Mouse (Mus musculus): ENCODE data around the gene Tcp11l2. TPM values are rescaled to one million over a fixed set of nuclear protein-coding genes. Genes with fewer than 3 reads are reported as not detected.

The Tcp11l2 gene
- polyA plus RNA-seq, 1 experiment = 10.3 TPM

DNA sequence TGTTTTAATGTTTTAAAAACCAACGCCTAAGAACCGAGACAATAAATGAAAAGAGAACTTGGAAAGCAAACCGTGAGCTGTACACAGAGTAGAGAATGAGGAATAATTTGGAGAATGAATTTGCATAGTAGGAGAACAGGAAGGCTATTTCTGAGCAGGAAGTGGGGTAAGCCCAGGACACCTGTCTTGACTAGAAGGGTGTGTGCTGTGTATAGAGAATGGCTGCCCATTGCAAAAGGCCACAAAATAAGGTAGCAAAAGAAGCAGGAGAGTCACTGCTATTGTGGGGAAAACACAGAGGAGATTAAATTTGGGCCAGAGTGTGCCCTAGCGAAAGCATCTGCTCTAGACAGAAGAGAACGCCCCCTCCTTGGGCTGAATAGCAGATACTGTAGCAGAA lies 41.0 kb upstream of the Tcp11l2 start:
- H3K27me3 ChIP-seq (ENCODE audit: control insufficient read depth, insufficient read depth, insufficient read length) = no peaks in the 10 kb centered on the region
- H3K36me3 ChIP-seq (ENCODE audit: control insufficient read depth, insufficient read depth) = peaks cover 5% of the 10 kb centered on the region
- peaks cover 24% of the 10 kb centered on the region for H3K79me2 ChIP-seq (ENCODE audit: control insufficient read depth, insufficient read depth)
- TF ChIP-seq TCF3 (IDR thresholded peaks at IDR 0.05; ENCODE audit: insufficient read length, low read depth) (no peak), E2F4 (IDR thresholded peaks at IDR 0.05; ENCODE audit: insufficient read depth) (no peak), TCF12 (IDR thresholded peaks at IDR 0.05; ENCODE audit: insufficient read depth, poor library complexity, severe bottlenecking) (no peak), MAX (IDR thresholded peaks at IDR 0.05; ENCODE audit: low read depth) (no peak), MYOG (IDR thresholded peaks at IDR 0.05; ENCODE audit: control insufficient read depth in 1 of 3, insufficient read depth in 1 of 3, insufficient read length in 2 of 3, low read depth in 2 of 3) (no peak), USF1 (IDR thresholded peaks at IDR 0.05; ENCODE audit: low read depth) (no peak), REST (IDR thresholded peaks at IDR 0.05; ENCODE audit: insufficient read depth, insufficient read length) (no peak), POLR2AphosphoS2 (IDR thresholded peaks at IDR 0.05; ENCODE audit: insufficient read length, low read depth) (no peak), SRF (IDR thresholded peaks at IDR 0.05; ENCODE audit: control insufficient read depth, insufficient read length, low read depth) (no peak), POLR2A (IDR thresholded peaks at IDR 0.05; ENCODE audit: insufficient read length, low read depth) (no peak), MYOD1 (IDR thresholded peaks at IDR 0.05; ENCODE audit: control insufficient read depth in 1 of 3, insufficient read length in 2 of 3, low read depth in 2 of 3) (no peak), CEBPB (IDR thresholded peaks at IDR 0.05; ENCODE audit: insufficient read depth, poor library complexity, severe bottlenecking) (no peak)
- no peak overlapping the region for H3K4me2 ChIP-seq (ENCODE audit: low read depth)
- H3K4me3 ChIP-seq = no peak overlapping the region
- no peak overlapping the region for H3ac ChIP-seq (ENCODE audit: control insufficient read depth, insufficient read length)

DNA sequence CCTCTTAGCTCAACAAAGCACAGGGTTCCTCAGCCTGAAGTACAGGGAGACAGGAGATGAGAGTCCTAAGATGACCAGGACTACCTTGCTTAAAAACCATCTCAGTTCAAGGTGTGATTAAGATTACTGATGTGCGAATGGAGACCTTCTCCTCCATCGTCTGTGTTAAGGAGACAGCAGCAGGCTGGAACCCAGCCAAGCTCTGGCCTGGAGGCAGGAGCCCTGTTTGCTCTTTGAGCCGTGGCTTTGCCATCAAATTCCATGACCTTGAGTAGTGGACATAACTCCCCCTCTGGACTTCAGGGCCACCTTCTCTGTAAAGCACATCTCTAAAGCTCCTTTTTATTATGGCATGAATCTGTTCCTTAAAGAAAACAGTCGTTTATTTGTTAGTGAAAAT lies 40.6 kb upstream of the Tcp11l2 start:
- H3ac ChIP-seq (ENCODE audit: control insufficient read depth, insufficient read length) = no peak overlapping the region
- peaks cover 20% of the 10 kb centered on the region for H3K79me2 ChIP-seq (ENCODE audit: control insufficient read depth, insufficient read depth)
- no peaks in the 10 kb centered on the region for H3K27me3 ChIP-seq (ENCODE audit: control insufficient read depth, insufficient read depth, insufficient read length)
- peaks cover 3% of the 10 kb centered on the region for H3K36me3 ChIP-seq (ENCODE audit: control insufficient read depth, insufficient read depth)
- H3K4me2 ChIP-seq (ENCODE audit: low read depth) = no peak overlapping the region
- no peak overlapping the region for H3K4me3 ChIP-seq
- TF ChIP-seq MYOG (IDR thresholded peaks at IDR 0.05; ENCODE audit: control insufficient read depth in 1 of 3, insufficient read depth in 1 of 3, insufficient read length in 2 of 3, low read depth in 2 of 3) (no peak), USF1 (IDR thresholded peaks at IDR 0.05; ENCODE audit: low read depth) (no peak), POLR2A (IDR thresholded peaks at IDR 0.05; ENCODE audit: insufficient read length, low read depth) (no peak), CEBPB (IDR thresholded peaks at IDR 0.05; ENCODE audit: insufficient read depth, poor library complexity, severe bottlenecking) (no peak), MAX (IDR thresholded peaks at IDR 0.05; ENCODE audit: low read depth) (no peak), TCF3 (IDR thresholded peaks at IDR 0.05; ENCODE audit: insufficient read length, low read depth) (no peak), REST (IDR thresholded peaks at IDR 0.05; ENCODE audit: insufficient read depth, insufficient read length) (no peak), E2F4 (IDR thresholded peaks at IDR 0.05; ENCODE audit: insufficient read depth) (no peak), MYOD1 (IDR thresholded peaks at IDR 0.05; ENCODE audit: control insufficient read depth in 1 of 3, insufficient read length in 2 of 3, low read depth in 2 of 3) (no peak), POLR2AphosphoS2 (IDR thresholded peaks at IDR 0.05; ENCODE audit: insufficient read length, low read depth) (no peak), TCF12 (IDR thresholded peaks at IDR 0.05; ENCODE audit: insufficient read depth, poor library complexity, severe bottlenecking) (no peak), SRF (IDR thresholded peaks at IDR 0.05; ENCODE audit: control insufficient read depth, insufficient read length, low read depth) (no peak)

DNA sequence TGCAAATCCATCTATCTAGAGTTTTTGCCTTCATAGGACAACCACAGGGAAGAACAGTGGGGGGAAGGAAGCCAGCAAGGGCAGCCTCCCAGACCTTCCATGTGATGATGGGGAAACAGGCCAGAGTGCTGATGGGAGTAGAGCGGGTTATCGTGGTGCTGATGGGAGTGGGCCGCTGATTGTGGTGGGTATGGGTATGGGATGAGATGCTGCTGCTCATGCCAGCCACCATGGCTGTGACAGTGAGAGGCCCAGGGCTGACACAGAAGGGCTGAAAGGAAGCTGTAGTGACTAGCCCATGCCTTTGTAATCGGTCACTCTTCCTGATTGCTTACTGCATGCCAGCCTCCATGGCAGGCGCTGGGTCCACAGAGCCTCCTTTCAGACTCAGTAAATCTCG lies 36.8 kb upstream of the Tcp11l2 start:
- TF ChIP-seq POLR2A (IDR thresholded peaks at IDR 0.05; ENCODE audit: insufficient read length, low read depth) (no peak), E2F4 (IDR thresholded peaks at IDR 0.05; ENCODE audit: insufficient read depth) (no peak), TCF12 (IDR thresholded peaks at IDR 0.05; ENCODE audit: insufficient read depth, poor library complexity, severe bottlenecking) (no peak), POLR2AphosphoS2 (IDR thresholded peaks at IDR 0.05; ENCODE audit: insufficient read length, low read depth) (no peak), USF1 (IDR thresholded peaks at IDR 0.05; ENCODE audit: low read depth) (no peak), MYOD1 (IDR thresholded peaks at IDR 0.05; ENCODE audit: control insufficient read depth in 1 of 3, insufficient read length in 2 of 3, low read depth in 2 of 3) (no peak), REST (IDR thresholded peaks at IDR 0.05; ENCODE audit: insufficient read depth, insufficient read length) (no peak), CEBPB (IDR thresholded peaks at IDR 0.05; ENCODE audit: insufficient read depth, poor library complexity, severe bottlenecking) (no peak), TCF3 (IDR thresholded peaks at IDR 0.05; ENCODE audit: insufficient read length, low read depth) (no peak), MYOG (IDR thresholded peaks at IDR 0.05; ENCODE audit: control insufficient read depth in 1 of 3, insufficient read depth in 1 of 3, insufficient read length in 2 of 3, low read depth in 2 of 3) (no peak), MAX (IDR thresholded peaks at IDR 0.05; ENCODE audit: low read depth) (no peak), SRF (IDR thresholded peaks at IDR 0.05; ENCODE audit: control insufficient read depth, insufficient read length, low read depth) (no peak)
- no peaks in the 10 kb centered on the region for H3K36me3 ChIP-seq (ENCODE audit: control insufficient read depth, insufficient read depth)
- no peak overlapping the region for H3ac ChIP-seq (ENCODE audit: control insufficient read depth, insufficient read length)
- H3K4me3 ChIP-seq = no peak overlapping the region
- no peak overlapping the region for H3K4me2 ChIP-seq (ENCODE audit: low read depth)
- no peaks in the 10 kb centered on the region for H3K27me3 ChIP-seq (ENCODE audit: control insufficient read depth, insufficient read depth, insufficient read length)
- H3K79me2 ChIP-seq (ENCODE audit: control insufficient read depth, insufficient read depth) = no peaks in the 10 kb centered on the region

DNA sequence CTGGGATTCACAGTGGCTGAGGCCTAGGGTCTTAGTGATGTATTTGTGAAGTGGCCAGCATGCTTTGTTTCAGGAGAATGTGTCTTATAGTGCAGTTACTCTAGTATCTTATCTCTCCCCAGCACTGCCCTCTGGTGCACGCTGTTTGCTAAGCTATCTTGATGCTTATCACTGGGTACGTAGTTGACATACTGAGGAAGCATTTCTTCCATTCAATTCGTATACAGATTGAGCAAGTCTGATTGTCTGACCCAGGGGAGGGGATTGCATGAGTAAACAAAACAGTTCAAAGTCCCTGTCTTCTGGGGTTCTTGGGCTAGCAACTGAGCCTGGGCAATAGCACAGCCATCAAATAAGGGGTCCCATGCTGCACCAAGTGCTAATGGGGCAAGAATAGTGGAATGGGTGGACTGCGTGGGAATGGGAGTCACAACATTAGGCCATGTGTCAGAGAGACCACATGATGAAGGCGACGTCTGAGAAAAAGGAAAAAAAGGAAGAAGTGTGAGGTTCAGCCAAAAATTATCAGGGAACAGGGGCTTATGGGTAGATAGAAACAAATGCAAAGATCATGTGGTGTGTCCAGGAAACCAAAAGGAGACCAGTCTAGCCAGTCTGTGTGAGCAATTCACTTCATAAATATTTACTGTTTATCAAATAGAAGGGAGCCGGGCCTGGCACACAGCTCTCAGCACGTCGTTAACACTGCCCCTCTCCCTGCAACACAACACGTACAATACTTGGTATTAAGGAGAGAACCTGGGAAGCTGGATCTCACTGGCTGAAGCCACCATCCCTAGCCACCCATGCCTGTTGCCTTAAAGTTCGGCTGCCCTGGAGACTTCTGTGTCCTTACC lies 33.4 kb upstream of the Tcp11l2 start:
- H3ac ChIP-seq (ENCODE audit: control insufficient read depth, insufficient read length) = no peak overlapping the region
- no peaks in the 10 kb centered on the region for H3K36me3 ChIP-seq (ENCODE audit: control insufficient read depth, insufficient read depth)
- no peak overlapping the region for H3K4me3 ChIP-seq
- H3K4me2 ChIP-seq (ENCODE audit: low read depth) = no peak overlapping the region
- no peaks in the 10 kb centered on the region for H3K27me3 ChIP-seq (ENCODE audit: control insufficient read depth, insufficient read depth, insufficient read length)
- TF ChIP-seq POLR2A (IDR thresholded peaks at IDR 0.05; ENCODE audit: insufficient read length, low read depth) (no peak), MAX (IDR thresholded peaks at IDR 0.05; ENCODE audit: low read depth) (no peak), TCF12 (IDR thresholded peaks at IDR 0.05; ENCODE audit: insufficient read depth, poor library complexity, severe bottlenecking) (no peak), POLR2AphosphoS2 (IDR thresholded peaks at IDR 0.05; ENCODE audit: insufficient read length, low read depth) (no peak), MYOG (IDR thresholded peaks at IDR 0.05; ENCODE audit: control insufficient read depth in 1 of 3, insufficient read depth in 1 of 3, insufficient read length in 2 of 3, low read depth in 2 of 3) (no peak), CEBPB (IDR thresholded peaks at IDR 0.05; ENCODE audit: insufficient read depth, poor library complexity, severe bottlenecking) (no peak), USF1 (IDR thresholded peaks at IDR 0.05; ENCODE audit: low read depth) (no peak)
- no peaks in the 10 kb centered on the region for H3K79me2 ChIP-seq (ENCODE audit: control insufficient read depth, insufficient read depth)

Measured in myocyte (in vitro differentiated cells).